Mouse (Mus musculus) liver, embryonic 14.5 days (tissue): ENCODE measurements around the gene Med16.

Source experiments
- CTCF ChIP-seq: IDR thresholded peaks from 2 replicates; pipeline ENCODE4 v1.5.1; 2016; ENCODE audit warnings: antibody characterized with exemption, low read depth, control low read depth
- EP300 ChIP-seq: IDR thresholded peaks from 2 replicates; pipeline ENCODE4 v1.6.1; 2016; ENCODE audit warnings: antibody characterized with exemption, low read depth

DNA sequence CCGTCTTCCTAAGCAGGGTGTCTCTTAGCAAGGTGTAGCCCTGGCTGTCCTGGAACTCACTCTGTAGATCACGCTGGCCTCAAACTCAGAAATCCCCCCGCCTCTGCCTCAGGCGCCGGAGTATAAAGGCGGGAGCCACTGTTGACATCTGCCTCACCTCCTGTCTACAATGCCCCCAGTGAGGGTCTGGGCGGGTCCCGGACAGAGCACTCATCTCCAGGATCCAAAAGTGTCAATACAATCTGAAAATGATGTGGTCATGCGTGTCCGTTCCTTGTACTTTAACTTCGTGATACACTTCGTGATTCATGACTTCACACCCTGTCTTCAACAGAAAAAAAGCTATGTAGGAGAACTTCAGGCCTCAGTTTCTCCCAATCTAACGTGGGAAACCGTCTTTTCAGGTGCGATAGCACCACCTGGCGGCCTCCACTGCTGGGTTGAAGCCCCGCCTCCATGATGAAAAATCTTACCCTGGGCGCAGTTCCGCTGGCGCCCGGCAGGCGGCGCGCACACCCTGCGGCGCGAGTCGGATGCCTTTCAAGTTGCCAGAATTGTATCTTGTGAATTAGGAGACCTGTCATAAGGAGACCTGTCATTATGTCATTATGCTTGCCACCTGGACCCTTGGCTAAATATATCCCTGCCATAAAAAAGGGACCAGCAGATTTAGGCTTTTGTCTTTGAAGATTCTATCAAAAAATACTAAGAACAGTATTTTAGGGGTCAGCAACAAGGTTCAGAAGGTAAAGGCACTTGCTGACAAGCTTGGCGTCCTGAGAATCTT is 16.5 kb upstream of the Med16 start:
- TF ChIP-seq CTCF (peak; percentile 100), EP300 (0 out of 2 replicates have a peak, but pooled peaks have one; percentile 32)
